Mouse (Mus musculus) gastrocnemius, postnatal 25 days (tissue): ENCODE measurements around the gene Flywch2. TPM values are rescaled to one million over a fixed set of nuclear protein-coding genes. Genes with fewer than 3 reads are reported as not detected.
"Not testable (repeated sequence)": the region's sequence is repeated elsewhere in the genome, so short reads cannot be mapped to it uniquely, and the experiment has no call there.

ENCODE experiments used
- DNase-seq: peaks from one replicate; pipeline ENCODE4 v3.0.0; 2022
- total RNA-seq, 2 experiments: library from RNA; stranded (reverse); gene quantifications; 1 replicate in 1 of 2; 2 replicates in 1 of 2; pipeline ENCODE4 v1.2.3; 2021

Flywch2 gene
- total RNA-seq, 2 experiments from 2014 or later: 0.56 to 0.83 TPM

- peak; percentile 34 for DNase-seq
These were observed 4.6 kb upstream of the Flywch2 start, which contains the start of gene Srrm2 for GRCm38 (mm10) chr17:23790269-23791078. Gene Srrm2, plus strand, starts transcription at chr17:23790532.

GRCm38 (mm10) chr17:23789749-23790268, 3.9 kb upstream of the Flywch2 start:
- no peak for DNase-seq

- no peak for DNase-seq
These were observed 3.1 kb upstream of the Flywch2 start for GRCm38 (mm10) chr17:23788973-23789372.

GRCm38 (mm10) chr17:23786510-23786931, 640 bp upstream of the Flywch2 start:
- no peak for DNase-seq

GRCm38 (mm10) chr17:23783352-23783751, 2.5 kb downstream of the Flywch2 start:
- no peak for DNase-seq

DNA sequence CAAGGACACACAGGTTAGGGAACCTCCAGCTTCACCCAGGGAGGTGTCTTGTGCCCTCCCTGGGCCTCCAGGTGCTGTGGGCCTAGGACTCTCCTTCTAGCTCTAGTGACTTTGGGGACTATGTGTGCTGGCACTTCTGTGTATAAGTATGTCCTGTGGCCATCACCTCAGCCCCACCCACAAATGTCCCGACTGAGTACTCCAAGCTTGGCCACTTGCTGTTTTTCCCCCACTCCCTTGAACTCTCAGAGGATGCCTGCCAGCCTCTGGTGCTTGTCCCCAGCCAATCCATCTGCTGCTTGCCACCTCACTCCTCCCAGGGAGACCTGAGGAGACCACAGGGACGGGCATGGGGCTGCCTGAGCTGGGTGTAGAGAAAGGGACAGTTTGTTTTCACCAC, 7.4 kb downstream of the Flywch2 start:
- no peak for DNase-seq

DNA sequence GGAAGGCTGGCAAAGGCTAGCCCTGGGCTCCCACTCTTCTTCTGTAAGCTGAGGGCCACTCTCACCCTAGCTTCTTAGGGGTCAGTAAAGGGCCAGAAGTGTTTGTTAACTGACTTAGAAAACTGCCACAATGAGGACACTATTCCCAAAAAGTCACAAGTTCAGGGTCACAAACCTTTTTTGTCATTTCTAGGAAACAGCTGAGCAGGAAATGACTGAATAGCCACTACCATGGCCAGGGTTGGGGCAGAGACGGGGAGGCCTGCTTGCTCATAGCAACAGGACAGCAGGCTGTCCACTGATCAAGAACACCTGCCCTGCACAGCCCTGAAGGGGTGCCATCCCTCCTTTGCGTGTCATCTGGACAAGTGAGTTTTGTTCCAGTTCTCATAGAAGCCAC, 8.7 kb downstream of the Flywch2 start:
- no peak for DNase-seq

DNA sequence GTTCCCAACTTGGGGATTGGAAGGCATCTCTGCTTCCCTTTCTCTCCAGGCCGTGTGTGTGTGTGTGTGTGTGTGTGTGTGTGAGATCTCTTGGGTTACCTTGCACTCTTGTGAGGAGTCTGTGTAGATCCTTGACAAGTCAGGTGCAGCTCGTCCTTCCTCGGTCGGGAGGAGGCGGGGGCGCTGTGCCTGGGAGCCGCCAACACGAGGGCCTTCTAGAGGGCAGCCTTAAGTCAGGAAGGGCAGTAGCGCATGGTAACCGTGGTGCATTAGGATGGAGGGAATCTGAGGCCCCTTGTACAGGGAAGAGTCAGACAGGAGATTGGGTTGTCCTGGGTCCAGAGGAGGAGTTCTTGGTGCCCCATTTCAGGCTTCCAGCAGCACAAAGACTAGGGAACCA, 9.7 kb downstream of the Flywch2 start:
- DNase-seq: no peak

DNA sequence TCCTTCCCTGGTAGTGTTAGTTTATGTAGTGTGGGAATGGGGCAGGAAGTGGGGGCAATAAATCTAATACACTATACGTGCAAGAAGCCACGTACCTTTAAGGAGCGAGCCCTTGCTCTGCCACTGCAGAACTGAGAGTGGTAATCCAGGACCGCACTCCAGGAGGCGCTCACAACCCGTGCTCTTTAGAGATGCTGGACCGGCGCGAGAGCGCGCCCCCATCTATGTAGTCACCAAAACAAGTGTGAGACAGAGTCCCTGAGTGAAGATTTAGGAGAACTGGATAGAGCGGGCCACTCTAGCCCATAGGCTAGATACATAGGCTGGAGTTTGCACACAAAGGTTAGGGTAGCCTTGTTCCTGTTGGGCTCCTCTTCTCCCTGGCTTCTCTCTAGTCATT, 11.8 kb downstream of the Flywch2 start:
- DNase-seq: peak; percentile 63

DNA sequence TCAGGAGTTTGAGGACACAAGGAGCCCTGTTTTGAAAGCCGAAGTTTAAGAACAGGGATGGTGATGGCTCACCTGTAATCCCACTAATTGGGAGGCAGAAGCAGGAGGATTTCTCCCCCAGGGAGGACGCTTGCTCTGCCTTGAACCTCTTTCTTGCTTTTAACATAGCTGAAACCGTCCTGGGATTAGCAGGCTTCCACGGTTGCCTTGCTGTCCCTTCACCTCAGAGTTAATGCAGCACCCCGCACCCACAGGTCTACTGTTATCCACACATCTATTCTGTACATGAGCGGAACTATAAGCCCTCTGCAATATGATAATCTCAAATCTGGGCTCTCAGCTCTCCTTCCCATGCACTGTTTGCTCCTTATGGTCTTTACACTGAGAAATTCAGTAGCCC, 12.2 kb downstream of the Flywch2 start:
- no peak for DNase-seq

DNA sequence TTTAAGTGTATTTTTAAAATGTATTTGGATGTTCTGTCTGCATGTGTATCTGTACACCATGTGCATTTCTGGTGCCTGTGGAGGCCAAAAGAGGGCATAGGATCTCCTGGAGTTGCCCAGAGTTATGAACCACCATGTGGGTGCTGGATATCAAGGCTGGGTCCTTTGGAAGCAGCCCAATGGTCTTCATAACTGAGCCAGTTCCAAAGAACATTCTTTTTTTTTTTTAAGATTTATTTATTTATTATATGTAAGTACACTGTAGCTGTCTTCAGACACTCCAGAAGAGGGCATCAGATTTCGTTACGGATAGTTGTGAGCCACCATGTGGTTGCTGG, 13.7 kb downstream of the Flywch2 start:
- DNase-seq: not testable (repeated sequence)

GRCm38 (mm10) chr17:23771284-23772218, 14.3 kb downstream of the Flywch2 start, which contains the start of gene Flywch1:
Gene Flywch1, minus strand, starts transcription at chr17:23771602.
- peak; percentile 97 for DNase-seq

DNA sequence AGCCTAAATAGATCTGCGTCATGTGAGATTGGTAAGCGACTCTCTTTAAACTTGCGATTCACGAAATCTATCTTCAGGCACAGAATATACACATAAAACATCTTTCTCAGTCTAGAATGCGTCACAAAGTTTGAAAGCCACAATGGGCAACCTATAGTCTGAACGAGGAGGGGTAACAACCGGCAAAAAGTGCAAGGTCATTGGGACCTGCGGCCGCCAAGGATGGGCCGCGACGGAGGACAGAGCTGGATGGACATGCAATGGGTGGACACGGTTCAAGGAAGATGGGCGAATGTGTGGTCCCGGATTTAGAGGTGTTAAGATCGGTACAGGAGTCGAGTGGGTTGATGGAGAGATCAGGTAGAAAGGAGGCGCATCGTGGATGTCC, 15.0 kb downstream of the Flywch2 start:
- DNase-seq: no peak

GRCm38 (mm10) chr17:23770493-23770892, 15.4 kb downstream of the Flywch2 start:
- DNase-seq: no peak

DNA sequence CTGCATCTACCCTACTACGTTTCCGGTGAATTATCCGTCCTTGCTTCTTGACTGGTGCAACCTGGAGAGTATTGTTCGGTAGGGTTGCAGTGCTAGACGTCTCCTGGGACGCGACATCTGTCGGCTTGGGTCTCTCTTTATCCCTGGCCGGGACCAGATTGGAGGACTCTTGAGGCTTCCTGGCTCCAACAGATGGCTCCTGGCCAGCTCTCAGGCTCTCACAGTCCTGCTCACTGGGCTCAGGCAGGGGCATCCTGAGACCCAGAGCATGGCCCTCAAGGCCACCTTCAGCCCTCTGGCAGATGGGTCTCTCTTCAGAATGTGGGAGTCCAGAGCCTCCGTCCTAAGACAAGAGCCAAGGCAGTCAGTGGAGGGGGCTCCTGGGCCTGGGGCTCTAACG, 22.9 kb downstream of the Flywch2 start:
- DNase-seq: no peak

DNA sequence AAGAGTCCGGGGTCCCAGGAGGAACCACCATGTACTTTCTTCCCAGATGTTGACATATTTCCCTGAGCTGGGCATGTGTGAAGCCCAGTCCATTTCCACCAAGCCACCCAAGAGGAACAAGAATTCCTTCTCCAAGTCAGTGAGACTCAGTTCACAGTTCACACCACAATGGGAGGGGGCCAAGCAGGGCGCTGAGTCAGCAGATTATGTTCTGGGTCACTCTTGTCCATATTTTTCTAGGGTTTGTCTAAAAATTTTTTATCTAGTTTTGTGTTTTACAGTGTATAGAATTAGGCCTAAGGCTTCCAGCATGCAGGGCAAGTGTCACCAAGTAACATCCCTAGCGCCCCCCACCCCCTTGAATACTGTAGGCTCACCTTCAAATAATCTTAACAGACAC, 24.7 kb downstream of the Flywch2 start:
- no peak for DNase-seq

GRCm38 (mm10) chr17:23760231-23760630, 25.6 kb downstream of the Flywch2 start:
- DNase-seq: no peak

- DNase-seq: no peak
These were observed 27.1 kb downstream of the Flywch2 start for GRCm38 (mm10) chr17:23758801-23759200.

GRCm38 (mm10) chr17:23757581-23757980, 28.3 kb downstream of the Flywch2 start:
- DNase-seq: no peak

GRCm38 (mm10) chr17:23755689-23756088, 30.2 kb downstream of the Flywch2 start:
- DNase-seq: no peak

DNA sequence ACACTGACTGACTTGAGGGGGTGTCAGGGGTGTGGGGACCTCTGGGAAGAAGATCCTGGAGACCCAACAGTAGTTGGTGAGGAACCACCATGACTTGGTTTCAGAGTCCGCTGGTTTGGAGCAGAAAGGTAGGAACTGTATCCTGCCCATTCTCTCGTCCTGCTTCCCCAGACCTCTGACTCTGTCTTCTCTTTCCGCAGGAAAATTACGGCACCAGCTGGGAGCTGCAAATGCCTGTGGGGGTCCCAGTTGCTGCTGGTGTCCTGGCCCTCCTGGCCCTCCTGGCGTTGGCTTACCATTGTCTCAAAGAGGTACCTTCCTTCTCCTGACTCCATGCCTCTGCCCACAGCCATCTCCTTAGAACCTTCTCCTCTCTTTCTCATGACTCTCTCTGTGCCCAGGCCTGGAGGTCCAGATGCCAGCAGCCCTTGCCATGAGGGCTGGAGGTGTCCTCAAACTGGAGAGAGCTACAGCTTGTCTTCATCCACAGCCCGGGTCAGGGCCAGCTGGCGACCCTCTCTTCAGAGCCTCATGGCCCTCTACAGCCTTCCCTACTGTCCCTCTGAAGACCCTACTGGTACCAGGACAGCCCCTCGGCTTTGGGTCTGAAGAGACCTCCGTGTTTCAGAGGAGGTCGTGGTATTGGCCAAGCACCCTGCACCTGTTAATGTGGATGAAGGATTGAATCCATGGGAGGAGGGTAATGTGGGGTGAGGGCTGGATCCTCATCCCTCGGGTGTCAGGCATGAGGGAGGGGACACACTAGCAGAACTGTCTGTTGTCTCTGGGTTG, 36.3 kb downstream of the Flywch2 start:
- DNase-seq: no peak
